Mouse (Mus musculus) retina, adult 2 months (tissue): ENCODE data around the gene Tmem184c.

Experiments used
- DNase-seq: peaks from one replicate; pipeline ENCODE4 v3.0.0-alpha.2; 2012; ENCODE audit warnings: low read depth, low spot score

The Tmem184c gene

DNA sequence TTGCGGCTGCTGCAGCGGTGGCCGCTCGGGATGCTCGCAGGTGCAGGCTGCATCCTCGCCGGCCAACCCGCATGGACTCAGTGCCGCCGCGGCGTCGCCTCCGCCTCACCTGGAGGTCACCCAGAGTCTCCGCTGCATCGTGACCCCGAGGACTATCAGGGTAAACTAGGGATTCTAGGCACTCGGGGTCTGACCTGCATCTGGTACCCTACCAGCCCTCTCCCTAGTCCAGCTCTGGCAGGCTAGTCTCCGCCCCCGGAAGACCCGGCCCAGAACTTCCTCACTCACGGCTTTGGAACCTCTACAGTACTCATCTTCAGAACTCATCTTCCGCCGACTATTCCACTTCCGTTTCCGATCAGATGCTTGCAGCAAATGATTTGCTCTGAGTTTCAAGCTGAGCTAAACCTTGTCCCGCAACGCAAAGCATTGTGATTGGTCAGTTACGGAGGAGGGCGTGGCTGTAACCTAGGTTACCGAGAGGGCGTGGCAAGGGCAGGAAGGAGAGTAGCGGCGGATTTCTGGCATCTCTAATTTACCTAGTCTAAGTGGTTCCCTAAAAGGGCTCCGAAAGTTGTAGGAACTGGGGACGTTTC, at the start of gene Tmem184c:
Tmem184c (minus strand) TSS at position 325 of the 596 bp plus-strand sequence.
- DNase-seq, result peak; percentile 94

DNA sequence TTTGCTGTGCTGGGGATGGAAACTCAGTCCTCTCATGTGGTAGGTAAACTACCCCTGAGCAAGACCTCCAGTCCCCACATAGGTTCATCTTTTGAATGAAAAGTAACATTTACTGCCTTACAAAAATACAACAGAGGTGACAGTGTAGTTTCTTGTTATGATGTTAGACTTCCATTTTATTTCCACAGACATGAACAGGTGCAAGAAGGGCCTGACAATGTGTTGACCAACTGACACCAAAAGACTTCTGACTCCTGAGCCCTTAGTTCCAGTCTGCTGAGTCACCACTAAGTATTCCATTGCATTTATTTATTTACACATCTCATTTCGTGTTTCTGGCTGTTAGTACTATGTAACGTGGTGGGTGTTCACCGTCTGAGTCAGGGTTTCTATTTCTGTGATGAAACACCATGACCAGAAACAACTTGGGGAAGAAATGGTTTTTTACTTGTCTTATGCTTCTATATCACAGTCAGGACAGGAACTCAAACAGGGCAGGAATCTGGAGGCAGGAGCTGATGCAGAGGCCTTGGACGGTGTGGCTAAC, 49.1 kb upstream of the Tmem184c start:
- DNase-seq, result no peak

DNA sequence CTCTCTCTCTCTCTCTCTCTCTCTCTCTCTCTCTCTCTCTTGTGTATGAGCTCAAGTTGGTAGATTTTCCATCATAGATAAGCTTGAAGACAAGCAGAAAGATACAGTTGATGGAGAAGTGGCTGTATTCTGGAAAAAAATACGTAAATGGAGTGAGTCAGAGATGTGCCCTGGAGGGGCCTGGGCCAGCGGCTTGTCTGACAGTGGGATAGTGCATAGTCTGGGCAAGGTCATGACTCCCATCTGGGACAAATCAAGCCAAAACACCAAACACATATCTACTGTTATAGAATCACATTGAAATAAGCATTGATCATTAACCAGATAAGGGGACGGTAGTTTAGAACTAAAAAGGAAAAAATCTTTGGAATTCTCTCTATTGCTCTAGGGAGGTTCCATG, 47.9 kb upstream of the Tmem184c start:
- no peak for DNase-seq

DNA sequence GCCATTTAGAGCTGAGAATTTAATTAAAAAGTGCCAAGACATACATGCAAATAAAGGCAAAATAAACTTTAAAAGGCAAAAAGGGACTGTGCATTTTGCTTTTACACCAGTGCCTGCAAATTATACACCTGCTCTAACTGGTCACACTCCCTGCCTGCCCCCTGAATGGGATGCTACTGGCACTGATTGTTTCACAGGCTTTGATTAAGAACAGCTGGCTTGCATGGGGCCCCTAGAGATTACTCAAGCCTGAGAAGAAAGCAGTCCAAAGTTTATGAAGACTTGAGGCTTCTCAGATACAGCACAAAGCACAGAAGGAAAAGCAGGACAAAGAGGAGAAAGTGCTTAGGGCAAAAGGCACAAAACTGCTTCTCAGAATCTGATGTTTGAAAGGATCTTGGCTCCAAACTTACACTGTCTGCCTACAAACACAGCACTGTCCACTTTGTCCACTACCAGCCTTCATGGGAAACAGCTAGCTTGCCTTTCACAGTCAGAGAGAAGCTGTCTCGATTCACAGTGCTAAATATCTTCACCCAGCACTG, 40.2 kb upstream of the Tmem184c start:
- no peak for DNase-seq

DNA sequence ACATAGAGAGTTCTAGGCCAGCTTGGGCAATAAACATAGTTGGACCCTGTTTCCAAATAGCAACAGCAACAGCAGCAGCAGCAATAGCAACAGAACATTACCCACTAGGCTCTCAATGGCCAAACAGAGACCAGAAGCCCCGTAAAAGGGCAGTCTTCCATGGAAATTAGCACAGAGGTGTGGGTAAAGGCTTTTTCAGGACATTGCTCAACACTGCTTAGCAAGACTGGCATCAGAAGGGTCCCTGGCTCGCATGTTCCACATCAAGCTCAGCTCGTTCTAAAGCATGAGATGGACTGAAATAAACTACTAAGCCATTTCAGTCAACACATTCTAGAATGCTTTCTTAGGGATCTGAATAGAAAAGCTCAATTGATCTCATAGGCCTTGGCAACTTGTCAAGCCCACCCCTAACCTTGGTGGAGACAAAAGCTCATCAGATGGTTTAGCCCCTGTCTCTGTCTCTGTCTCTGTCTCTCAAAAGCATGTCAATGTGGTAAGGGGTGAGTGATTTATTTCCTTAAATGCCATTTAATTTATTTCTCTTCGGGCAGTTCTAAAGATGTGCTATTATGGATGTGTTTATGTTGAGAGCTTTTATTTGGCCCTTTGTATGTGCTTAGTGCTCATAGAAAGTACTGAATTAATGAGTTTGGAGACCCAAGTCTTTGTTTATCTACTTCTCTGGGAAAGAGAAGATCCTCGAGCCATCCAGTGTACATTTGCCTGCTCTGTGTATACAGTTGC, 29.8 kb upstream of the Tmem184c start:
- no peak for DNase-seq

DNA sequence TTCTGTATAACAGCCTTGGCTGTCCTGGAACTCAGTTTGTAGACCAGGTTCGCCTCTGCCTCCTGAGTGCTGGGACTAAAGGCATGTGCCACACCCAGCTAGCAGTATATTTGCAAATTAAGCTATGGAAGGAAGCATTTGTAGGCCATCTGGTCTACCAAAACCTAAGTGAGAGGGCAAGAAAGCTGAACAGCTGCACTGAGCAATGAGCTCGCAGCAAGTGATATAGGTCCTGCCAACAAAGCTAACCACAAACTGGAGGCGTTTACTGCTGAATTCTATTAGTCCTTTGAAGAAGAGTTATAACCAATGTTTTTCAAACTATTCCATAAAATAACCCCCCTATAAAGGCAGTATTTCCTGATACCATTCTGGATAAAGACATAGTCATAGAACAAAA, 27.1 kb upstream of the Tmem184c start:
- DNase-seq, result no peak

DNA sequence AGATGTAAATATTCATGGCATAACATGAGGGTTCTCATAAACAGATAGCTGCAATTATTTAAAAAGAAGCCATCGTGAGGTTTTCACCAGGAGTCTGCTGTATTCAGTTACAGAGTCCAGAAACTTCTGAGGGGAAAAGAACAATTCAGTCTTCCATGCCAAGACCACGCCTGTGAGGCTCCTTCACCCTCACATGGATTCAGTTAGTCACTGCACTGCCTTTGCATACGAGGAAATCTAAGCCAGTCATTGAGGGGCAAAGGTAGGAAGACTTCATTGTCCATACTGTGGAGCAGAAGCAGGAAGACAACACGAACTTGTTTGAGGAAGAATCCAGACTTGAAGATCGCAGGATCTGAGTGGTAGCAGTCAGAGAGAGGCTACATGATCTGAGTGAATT, 23.5 kb upstream of the Tmem184c start:
- DNase-seq, result no peak

DNA sequence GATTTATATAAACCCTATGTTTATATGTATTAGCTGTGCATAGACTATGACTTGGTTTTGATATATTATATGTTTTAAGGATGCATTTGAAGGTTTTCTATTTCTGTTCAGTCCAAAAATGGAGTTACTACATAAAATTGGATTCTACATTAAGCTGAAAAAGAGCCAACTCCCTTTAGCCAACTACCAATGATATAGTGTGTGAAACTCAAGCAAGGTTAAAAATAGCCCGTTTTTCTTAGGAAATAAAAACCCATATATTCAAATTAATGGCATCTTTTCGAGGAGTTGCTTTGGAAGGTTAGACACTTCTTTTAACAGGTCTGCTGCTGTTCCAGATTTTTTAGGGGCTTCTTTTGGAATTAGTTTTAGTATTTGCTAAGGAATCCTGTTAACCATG, 22.7 kb upstream of the Tmem184c start:
- DNase-seq, result no peak

DNA sequence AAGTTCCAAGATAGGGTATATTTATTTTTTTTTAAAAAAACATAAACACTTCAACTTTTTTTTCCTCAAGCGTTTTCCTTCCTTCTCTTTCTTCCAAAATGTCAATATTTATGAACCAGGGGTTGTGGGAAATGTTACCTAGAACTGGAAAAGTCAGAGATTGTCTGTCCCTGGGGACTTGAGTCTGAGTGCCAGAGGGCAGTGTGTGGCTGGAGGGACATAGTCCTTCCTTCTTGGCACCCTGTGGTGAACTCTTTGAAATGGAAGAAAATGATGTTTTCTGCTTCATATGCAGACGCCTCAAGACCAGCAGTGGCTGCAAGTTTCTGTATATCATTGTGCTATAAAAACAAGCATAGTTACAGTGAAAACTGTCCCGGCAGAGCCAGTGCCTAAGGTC, 20.2 kb upstream of the Tmem184c start:
- no peak for DNase-seq

DNA sequence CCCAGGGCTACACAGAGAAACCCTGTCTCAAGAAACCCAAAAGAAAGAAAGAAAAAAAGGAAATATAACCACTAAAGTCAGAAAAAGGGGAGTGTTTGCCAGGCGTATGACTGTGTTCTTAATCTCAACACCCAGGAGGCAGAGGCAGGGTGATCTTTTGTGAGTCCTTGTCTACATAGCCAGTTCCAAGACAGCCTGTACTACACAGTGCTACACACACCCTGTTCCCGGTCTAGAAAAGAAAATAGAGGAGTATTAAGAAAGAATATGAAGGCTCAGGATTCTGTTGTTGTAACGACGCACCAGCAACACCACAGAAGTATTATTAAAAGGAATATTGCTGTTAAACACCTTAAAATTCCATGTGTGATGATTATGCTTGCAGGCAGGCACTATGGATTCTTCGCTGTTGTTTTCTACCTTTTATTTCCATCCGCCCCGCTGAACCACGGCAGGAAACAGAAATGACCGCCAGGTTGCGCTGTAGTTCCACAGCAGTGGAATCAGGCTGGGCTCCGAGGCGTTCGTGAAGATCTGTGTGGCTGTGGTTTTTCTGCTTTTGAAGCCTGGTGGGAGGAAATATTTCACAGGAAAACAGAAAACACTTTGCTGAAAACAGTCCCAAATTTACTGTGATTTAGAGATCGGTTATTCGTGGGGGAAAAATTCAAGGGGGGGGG, 19.5 kb upstream of the Tmem184c start:
- peak; percentile 37 for DNase-seq

DNA sequence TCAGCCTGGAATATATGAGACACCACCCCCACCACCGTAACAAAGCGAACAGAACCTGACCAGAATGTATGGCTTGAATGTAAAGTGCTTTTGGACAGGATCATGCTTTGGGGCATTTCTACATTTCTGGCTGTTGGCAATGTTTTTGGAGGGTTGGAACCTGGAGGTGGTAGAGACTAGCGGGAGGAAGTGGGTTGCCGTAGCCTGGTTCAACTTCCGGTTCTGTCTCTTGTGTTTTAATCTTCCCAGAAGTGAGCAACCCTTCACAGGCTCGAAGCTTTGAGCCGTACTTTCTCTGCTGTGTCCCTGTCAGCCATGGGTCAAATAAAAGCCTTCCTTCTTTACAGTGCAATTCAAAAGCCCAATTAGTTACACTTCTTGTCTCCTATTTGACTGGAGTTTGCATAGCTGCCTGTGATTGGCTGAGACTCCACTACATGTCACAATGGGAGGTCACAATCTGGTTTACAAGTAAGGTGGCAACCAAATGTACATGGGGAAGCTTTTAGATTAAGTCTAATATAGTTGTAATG, 13.2 kb upstream of the Tmem184c start:
- DNase-seq, result no peak

DNA sequence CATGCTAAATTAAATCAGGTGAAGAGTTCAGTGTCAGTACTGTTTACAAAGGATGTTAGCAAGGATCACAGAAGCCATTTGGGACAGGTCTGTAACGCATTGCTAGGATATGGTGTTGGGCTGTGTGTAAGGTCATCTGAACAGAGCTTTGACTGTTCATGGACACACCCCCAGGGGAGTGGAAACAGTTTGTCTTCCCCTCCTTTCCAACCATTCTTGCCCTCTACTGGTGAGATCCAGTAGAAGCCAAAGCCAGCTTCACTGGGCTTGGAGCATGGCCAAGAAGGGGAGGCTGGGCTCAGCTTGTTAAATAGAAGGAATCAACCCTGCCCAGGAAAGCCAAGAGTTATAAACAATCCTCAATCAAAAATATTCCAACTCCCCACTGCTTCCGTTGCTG, 7.4 kb upstream of the Tmem184c start:
- no peak for DNase-seq

DNA sequence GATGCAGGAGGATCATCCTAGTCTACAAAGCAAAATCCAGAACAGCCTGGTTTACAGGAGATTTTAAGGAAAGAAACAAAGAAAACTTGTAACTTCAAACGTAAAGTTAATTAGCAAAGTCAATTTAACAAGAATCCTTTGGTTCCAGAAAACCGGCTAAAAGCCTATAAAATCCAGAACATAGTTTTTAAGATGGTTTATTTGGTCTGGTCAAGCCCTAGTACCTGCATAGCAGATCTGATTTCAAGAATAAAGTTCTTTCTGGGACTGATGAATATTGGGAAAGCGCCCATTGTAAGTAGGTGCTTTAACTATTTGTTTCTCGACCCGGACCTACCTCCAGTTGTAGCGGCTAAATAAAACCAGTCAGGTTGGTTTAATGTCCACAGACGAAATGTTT, 877 bp downstream of the Tmem184c start:
- no peak for DNase-seq

DNA sequence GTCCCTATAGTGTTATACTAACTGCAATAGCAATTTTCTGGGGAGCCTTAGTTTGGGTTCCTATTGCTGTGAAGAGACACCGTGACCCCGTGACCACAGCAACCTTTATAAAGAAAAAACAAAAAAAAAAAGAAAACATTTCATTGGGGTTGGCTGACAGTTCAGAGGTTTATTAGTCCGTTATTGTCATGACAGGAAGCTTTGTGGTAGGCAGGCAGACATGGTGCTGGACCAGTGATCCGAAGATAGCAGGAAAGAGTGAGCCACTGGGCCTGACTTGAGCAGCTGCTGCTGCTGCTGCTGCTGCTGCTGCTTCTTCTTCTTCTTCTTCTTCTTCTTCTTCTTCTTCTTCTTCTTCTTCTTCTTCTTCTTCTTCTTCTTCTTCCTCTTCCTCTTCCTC, 26.3 kb downstream of the Tmem184c start:
- no peak for DNase-seq

DNA sequence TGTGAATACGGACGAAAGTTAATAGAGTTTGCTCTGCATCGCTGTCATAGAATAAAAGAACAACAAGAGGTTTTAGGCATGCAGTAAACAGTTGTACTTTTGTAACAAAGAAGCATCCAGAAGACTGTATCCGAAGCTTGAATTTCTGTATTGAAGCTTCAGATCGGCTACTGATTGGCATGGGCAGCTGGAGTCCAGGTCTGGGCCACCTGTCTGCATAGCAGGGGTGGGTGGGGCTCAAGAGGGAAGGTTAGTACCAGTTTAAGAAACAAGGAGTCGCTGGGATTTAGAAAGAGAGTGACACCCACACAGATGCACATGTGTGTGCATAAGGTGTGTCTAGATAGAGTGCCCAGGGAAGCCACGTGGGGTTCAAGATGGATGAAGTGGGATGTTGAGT, 32.8 kb downstream of the Tmem184c start:
- no peak for DNase-seq

DNA sequence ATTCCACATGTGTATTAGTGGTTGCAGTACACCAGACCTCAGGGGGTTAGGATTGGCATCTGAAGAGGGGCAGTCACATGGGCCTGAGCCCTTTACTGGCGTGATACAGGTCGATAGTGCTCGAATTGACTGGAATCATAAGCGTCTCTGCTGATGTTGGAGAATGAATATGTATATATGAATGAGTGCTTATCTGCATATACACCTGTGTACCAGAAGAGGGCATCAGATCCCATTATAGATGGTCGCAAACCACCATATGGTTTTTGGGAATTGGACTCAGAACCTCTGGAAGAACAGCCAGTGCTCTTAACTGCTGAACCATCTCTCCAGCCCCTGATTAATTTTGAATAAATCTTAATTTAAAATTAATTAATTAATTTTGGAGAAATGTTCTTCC, 36.3 kb downstream of the Tmem184c start:
- DNase-seq, result no peak

DNA sequence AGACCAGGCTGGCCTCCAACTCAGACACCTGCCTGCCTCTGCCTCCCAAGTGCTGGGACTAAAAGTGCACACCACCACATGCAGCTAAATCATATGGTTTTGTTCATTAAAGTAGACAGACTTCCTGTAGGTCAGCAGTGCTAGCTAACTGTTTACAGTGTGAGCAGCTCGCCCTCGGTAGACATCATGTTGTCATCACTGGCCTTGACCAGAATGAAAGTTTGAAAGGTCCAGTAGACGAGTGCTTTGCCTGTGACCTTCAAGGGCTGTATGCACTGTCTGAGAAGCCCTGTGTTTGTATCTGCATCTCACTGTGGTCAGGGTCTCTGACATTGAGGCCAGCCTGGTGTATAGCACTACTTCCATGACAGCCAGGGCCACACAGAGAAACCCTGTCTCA, 49.1 kb downstream of the Tmem184c start:
- DNase-seq, result no peak

DNA sequence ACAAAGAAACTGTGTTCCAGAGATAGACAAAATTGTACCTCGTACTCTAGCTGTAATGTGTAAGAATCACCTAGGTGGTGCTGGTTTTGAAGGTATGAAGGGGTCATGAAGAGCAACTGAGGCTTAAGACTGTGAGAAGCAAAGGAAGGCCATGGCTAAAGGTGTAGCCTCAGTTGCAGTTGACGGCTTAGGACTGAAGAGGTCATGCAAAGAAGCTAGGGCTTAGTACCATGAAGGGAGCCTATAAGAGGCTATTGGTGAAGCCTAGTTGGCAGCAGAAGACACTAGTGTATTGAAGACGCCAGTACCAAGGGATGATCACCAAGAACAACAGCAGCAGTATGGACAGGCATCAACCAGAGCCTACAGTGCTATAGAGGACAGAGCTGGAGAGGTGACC, 58.0 kb downstream of the Tmem184c start:
- no peak for DNase-seq

DNA sequence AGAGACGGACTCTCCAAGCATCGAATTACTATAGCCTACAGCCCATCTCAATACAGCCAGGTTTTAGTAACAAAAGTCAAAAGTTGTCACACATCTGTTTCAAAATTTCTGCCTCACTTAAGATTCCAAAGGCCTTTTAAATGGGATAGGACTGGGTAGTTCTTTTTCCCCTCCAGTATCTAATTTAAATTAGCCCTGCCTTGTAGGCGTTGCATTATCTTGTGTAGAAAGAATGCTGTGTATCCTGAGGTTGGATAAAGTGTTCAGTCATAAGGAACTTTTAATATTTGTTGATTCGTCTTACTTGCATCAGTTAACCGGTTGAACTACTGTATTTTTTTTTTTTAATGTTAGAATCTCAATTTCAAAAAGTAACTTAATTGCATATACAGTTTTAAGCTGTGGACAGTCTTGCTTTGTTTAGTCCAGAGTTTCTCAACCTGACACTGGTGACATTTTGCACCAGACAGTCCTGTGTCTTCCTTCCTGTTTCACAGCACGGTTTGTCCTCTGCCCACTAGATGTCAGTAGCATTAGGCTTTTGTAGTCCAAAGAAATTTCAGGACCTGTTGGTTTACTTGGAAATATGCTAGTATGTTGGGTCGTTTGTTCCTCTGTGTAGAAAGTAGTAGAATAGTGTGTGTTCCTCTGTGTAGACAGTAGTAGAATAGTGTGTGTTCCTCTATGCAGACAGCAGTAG, 60.5 kb downstream of the Tmem184c start:
- DNase-seq, result no peak

DNA sequence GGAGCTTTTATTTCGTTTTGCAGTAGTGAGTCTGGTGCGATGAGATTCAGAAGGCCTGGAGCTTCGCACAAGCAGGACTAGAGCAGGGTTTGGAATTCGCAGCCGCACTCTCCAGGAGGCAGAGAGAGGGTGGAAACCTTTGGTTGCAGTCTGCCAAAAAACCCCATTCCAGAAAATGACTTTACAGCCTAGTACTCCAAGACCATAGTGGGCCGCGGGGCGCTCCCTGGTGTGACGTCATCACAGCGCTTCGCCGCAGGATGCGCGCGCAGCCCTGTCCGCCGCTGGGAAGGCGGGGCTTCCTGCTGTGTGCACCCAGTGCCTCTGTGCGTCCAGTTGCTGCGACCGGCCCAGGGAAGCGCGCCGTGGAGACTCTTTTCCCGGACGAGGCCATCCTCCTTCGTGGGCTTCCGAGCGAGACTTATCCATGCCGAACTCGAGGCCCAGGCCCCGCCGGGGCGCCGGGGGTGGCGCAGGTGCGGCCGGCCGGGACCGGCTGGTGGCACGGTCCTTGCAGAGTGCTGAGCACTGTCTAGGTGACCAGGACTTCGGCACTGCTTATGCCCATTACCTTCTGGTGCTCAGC, 61.3 kb downstream of the Tmem184c start, which contains the start of gene Prmt9:
Prmt9 (plus strand) TSS at position 277 of the 586 bp plus-strand sequence.
- DNase-seq, result peak; percentile 80
